In genomic region chr13:46569469-46569868, GRCm38 (mm10) we compare ENCODE assay signal across 18 mouse cellular contexts.
DNase-seq lines count a peak whose midpoint lies in the region; ATAC-seq lines count a peak whose summit lies in the region.
"Had no signal": no experiment of that assay in that cellular context is flagged by ENCODE, and none has a peak within 500 bp of the region (broad histone marks: within the 10 kb centered on the region; RNA-seq: fewer than 3 reads in every experiment).

No protein-coding gene starts in this region.

- H3K9me3 ChIP-seq in heart, embryonic 13.5 days = no peaks in the 10 kb centered on the region
- no peaks in the 10 kb centered on the region for H3K9me3 ChIP-seq in limb, embryonic 11.5 days (ENCODE audit: control insufficient read depth, low read length)
- no peaks in the 10 kb centered on the region for H3K9me3 ChIP-seq in limb, embryonic 10.5 days (replicated peaks)
- H3K9me3 ChIP-seq in forebrain, embryonic 13.5 days (replicated peaks) = no peaks in the 10 kb centered on the region
- H3K9me3 ChIP-seq: forebrain, embryonic 10.5 days; forebrain, embryonic 15.5 days; hindbrain, embryonic 13.5 days had no signal

- H3K36me3 ChIP-seq in heart, embryonic 13.5 days = peaks cover 16% of the 10 kb centered on the region
- H3K36me3 ChIP-seq in limb, embryonic 11.5 days (ENCODE audit: control insufficient read depth, insufficient read depth, low read length) = no peaks in the 10 kb centered on the region
- no peaks in the 10 kb centered on the region for H3K36me3 ChIP-seq in limb, embryonic 10.5 days
- no peaks in the 10 kb centered on the region for H3K36me3 ChIP-seq in forebrain, embryonic 13.5 days (ENCODE audit: poor library complexity, severe bottlenecking)
- H3K36me3 ChIP-seq: forebrain, embryonic 10.5 days; forebrain, embryonic 15.5 days; hindbrain, embryonic 13.5 days had no signal

- peak; percentile 63 for DNase-seq in heart, adult 11 months
- no peak for DNase-seq in heart, adult 18-20 months
- DNase-seq in heart, adult 9 months (ENCODE audit: low spot score in 2 of 2) = no peak
- peak; percentile 34 for DNase-seq in limb, embryonic 11.5 days (ENCODE audit: low spot score)
- no peak for DNase-seq in limb, embryonic 10.5 days (ENCODE audit: low spot score)
- DNase-seq: adrenal gland, postnatal 14 days; cerebellum, adult 11-12 months; cerebellum, adult 9-10 months; cerebellum, postnatal 25 days; gastrocnemius, postnatal 10 days; kidney, adult 11 months; kidney, adult 9 months had no signal

- H3K27me3 ChIP-seq in heart, embryonic 13.5 days (replicated peaks) = peaks cover 15% of the 10 kb centered on the region
- H3K27me3 ChIP-seq in limb, embryonic 11.5 days (ENCODE audit: control insufficient read depth, insufficient read depth, low read length) = no peaks in the 10 kb centered on the region
- no peaks in the 10 kb centered on the region for H3K27me3 ChIP-seq in limb, embryonic 10.5 days (ENCODE audit: low read depth, poor library complexity, severe bottlenecking)
- no peaks in the 10 kb centered on the region for H3K27me3 ChIP-seq in forebrain, embryonic 13.5 days
- H3K27me3 ChIP-seq: forebrain, embryonic 15.5 days; hindbrain, embryonic 13.5 days had no signal

- 87% methylated on average over 8 of the region's 8 CpGs for WGBS in heart, embryonic 13.5 days
- WGBS in limb, embryonic 11.5 days = 33% methylated on average over 8 of the region's 8 CpGs
- 41% methylated on average over 8 of the region's 8 CpGs for WGBS in limb, embryonic 10.5 days
- whole genome bisulfite sequencing in forebrain, embryonic 13.5 days = 94% methylated on average over 8 of the region's 8 CpGs

- H3K27ac ChIP-seq in heart, embryonic 13.5 days (replicated peaks) = peak overlapping the region; percentile 99
- H3K27ac ChIP-seq in limb, embryonic 11.5 days (replicated peaks; ENCODE audit: low read depth, low read length) = no peak overlapping the region
- H3K27ac ChIP-seq in limb, embryonic 10.5 days = no peak overlapping the region
- no peak overlapping the region for H3K27ac ChIP-seq in forebrain, embryonic 13.5 days
- H3K27ac ChIP-seq: forebrain, embryonic 10.5 days; forebrain, embryonic 15.5 days; hindbrain, embryonic 13.5 days; hindbrain, postnatal 0 days had no signal

- no peak for ATAC-seq in heart, embryonic 13.5 days (ENCODE audit: extremely low read depth, insufficient number of reproducible peaks, low FRiP score, low TSS enrichment)
- no peak for ATAC-seq in limb, embryonic 11.5 days (ENCODE audit: insufficient number of reproducible peaks, low FRiP score, low TSS enrichment, low read depth)
- ATAC-seq in forebrain, embryonic 13.5 days = no peak
- ATAC-seq: forebrain, embryonic 15.5 days; hindbrain, postnatal 0 days had no signal

- H3K9ac ChIP-seq in heart, embryonic 13.5 days = no peak overlapping the region
- no peak overlapping the region for H3K9ac ChIP-seq in limb, embryonic 11.5 days (ENCODE audit: low read length)
- no peak overlapping the region for H3K9ac ChIP-seq in forebrain, embryonic 13.5 days
- H3K9ac ChIP-seq: forebrain, embryonic 15.5 days; hindbrain, embryonic 13.5 days had no signal

- peaks cover 41% of the 10 kb centered on the region for H3K4me1 ChIP-seq in heart, embryonic 13.5 days
- H3K4me1 ChIP-seq in limb, embryonic 11.5 days (ENCODE audit: control insufficient read depth, insufficient read depth, low read length) = no peaks in the 10 kb centered on the region
- peaks cover 29% of the 10 kb centered on the region for H3K4me1 ChIP-seq in limb, embryonic 10.5 days
- peaks cover 31% of the 10 kb centered on the region for H3K4me1 ChIP-seq in forebrain, embryonic 13.5 days

- H3K4me3 ChIP-seq in heart, embryonic 13.5 days = no peak overlapping the region
- no peak overlapping the region for H3K4me3 ChIP-seq in limb, embryonic 11.5 days (ENCODE audit: low read depth, low read length)
- no peak overlapping the region for H3K4me3 ChIP-seq in limb, embryonic 10.5 days
- no peak overlapping the region for H3K4me3 ChIP-seq in forebrain, embryonic 13.5 days
- H3K4me3 ChIP-seq: forebrain, embryonic 10.5 days; forebrain, embryonic 15.5 days; hindbrain, embryonic 13.5 days had no signal

- H3K4me2 ChIP-seq in heart, embryonic 13.5 days = no peak overlapping the region
- no peak overlapping the region for H3K4me2 ChIP-seq in limb, embryonic 11.5 days (ENCODE audit: low read depth, severe bottlenecking)
- H3K4me2 ChIP-seq in forebrain, embryonic 13.5 days = no peak overlapping the region
- H3K4me2 ChIP-seq: forebrain, embryonic 15.5 days; hindbrain, embryonic 13.5 days had no signal

Comparison
In these comparisons a context has a peak if more than half of its experiments do, and no peak if none do; other contexts are left out.
1. DNase-seq: peak in heart, adult 11 months (single experiment) and limb, embryonic 11.5 days (single experiment); none in heart, adult 18-20 months (0 of 2), heart, adult 9 months (0 of 2) and limb, embryonic 10.5 days (single experiment).